Mouse (Mus musculus) cerebellum, adult 2 months (tissue): ENCODE results near the gene Cyp4f17.

Experiments used
- CTCF ChIP-seq: fragments of 200-500 bp; IDR thresholded peaks from 2 replicates; pipeline ENCODE4 v1.5.1; 2011; ENCODE audit warnings: low read depth, mild to moderate bottlenecking, control low read depth, low read length, moderate library complexity, borderline replicate concordance; ENCODE audit not compliant: insufficient read depth
- POLR2A ChIP-seq: fragments of 200-500 bp; IDR thresholded peaks from 2 replicates; pipeline ENCODE4 v1.6.1; 2011; ENCODE audit warnings: low read length, control low read depth, borderline replicate concordance; ENCODE audit not compliant: insufficient read depth

DNA sequence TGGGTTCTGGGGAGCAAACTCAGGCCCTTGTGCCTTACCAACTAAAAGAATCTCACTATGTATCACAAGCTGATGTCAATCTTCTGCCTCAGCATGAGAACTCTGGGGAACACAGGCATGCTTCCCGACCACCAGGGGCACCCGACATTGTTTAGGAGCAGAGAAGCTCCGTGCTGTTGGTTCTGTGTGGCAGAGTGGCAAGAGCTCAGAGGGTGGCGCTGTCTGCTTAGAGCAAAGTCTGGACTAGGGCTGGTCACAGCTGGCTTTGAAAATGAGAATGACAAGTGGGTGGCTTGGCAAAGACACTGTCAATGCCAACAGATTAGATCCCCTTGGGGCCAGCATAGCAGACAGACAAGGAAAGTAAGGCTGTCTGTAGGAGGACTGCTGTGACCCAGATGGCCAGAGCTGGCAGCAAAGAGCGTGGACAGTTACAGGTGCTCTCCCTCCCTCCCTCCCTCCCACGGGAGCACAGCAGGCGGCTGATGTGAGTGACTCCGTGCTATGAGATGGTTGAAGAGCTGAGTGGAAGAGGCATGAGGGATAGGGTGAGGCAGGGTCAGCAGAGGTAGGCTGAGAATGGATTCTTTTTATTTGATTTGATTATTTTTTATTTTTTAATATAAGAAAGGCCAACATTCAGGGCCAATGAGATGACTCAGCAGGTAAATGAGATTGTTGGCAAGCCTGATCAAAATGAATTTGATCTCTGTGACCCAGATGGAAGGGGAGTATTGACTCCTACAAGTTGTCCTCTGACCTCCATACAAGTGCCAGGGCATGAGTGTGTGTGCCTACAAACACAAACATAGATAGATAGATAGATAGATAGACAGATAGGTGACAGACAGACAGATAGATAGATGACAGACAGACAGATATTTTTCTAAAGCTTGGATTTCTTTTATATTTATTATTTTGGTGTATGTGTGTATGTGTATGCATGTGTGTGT, 26.0 kb upstream of the Cyp4f17 start:
- no peak for TF ChIP-seq CTCF
- no peak for TF ChIP-seq POLR2A
